Mouse (Mus musculus) right cerebral cortex, postnatal 14 days (tissue): ENCODE results near the gene Tmod1.
A peak's percentile ranks its signal among the peaks of the same experiment; 100 is the strongest.

ENCODE experiments used
- DNase-seq: peaks from one replicate; pipeline ENCODE4 v3.0.0; 2022

The Tmod1 gene

DNA sequence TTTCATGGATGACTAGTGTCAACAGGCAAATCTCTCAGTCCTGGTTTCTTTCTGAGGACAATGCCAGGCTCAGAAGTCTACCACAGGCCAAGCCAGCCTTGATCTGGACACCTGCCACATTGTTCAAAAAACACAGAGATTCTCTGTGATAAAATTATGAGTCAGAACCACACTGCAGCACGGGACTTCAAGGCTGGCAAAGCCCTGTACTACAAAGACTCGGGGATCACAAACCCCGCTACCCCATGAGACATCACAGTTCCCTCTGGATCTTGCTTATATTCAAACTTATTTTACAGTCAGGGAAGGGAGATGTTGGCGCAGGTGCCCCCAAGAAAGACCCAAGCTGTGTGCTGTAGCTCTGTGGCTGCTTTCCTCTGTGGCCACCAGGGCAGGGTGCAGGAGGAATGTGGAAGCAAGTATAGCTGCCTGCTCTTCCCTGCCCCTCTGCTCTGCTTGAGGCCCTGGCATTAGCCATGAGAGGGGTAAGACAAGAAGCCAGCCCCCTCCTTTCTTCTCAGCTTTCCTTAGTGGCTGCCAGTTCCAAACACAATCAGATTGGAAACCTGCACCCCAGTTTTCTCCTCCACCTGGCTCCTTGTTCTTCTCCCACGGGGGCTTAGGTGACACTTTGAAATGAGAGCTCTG lies 53.8 kb downstream of the Tmod1 start:
- no peak for DNase-seq

DNA sequence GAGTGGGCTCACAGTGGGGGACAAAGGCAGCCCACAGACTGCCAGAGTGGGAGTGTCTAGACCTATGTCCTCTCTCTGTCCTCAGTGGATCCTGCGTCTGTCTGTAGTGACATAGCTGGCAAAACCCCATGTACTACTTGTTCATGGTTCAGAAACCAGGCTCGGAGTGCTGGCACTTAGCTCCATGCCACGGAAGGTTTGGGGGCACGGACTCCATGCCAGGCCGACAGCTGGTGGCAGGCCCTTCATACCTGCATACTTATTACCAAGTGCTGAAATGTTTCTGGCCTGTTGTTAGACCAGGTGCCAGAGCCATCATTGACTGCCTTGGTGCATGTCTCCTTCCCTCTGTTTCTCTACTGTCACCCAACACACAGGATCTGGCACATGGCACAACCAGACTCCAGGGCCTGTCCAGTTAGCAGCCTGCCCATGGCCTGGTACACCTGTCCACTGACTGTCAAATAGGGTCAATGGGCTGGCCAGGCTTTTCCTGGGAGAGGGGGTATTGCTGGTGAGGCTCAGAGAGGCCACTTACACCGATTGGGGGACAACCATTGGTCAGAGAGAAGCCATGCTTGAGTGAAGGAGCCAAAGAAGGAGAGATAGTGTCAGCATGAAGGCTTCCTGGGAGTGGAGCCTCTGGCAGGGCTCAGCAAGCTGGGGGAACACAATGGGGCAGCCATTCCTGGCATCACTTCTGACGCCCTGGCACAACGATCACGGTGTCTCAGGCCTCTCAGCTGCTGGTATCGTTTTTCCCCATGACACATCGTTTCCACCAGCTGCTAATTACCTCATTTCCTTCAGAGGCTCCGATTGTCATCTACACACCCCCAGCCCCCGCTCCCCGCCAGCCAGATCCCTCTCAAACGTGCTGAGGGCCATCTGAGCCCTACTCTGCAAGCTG lies 56.4 kb downstream of the Tmod1 start:
- no peak for DNase-seq

DNA sequence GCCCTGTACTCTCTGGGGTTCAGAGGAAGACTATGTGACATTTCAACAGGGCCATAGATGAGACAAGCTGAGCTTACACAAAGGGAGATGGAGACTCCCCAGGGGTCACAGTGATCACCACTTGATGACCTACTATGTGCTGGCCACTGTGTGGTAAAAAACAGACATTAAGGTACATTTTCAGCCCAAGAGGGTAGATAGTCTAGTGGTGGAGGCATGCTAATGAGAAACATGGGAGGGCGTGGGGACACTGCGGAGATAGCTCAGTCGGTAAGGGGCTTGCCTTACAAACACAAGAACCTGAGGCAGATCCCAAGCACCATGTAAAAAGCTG lies 57.1 kb downstream of the Tmod1 start:
- no peak for DNase-seq

DNA sequence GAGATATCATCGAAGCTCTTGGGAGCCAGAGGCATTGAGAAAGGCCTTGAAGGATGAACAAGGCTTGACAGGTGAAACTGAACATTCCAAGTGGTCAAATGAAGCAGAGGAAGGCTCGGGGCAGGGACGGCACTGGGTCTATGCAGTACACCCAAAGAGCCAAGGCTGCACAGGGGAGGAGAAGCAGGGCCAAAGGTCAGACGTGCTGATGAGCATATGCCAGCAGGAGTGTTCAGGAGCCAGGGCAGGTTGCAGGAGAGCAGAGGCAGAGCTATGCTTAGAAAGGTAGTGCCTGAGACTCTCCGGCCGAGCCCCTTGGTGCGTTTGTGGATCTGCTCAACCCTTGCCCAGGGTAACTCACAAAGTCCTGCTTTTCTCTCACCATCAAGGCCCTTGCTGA lies 57.8 kb downstream of the Tmod1 start:
- no peak for DNase-seq

DNA sequence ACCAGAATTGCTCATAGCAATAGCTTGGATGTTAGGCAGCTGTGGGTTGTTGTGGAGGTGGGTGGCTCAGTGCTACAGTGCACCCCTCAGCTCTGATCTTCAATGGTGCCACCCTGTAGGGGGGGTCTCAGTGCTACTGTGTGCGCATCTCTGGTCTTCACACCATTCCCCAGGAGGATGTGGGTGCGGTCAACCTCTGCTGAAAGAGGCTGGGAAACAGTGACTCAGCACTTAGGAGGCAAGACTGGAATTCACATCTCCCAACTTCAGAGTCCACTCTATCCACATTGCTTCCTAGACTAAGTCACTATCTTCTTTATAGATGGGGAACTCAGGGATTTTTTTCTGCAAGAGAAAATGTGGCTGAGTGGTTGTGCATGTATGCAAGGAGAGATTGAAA lies 58.9 kb downstream of the Tmod1 start:
- no peak for DNase-seq

DNA sequence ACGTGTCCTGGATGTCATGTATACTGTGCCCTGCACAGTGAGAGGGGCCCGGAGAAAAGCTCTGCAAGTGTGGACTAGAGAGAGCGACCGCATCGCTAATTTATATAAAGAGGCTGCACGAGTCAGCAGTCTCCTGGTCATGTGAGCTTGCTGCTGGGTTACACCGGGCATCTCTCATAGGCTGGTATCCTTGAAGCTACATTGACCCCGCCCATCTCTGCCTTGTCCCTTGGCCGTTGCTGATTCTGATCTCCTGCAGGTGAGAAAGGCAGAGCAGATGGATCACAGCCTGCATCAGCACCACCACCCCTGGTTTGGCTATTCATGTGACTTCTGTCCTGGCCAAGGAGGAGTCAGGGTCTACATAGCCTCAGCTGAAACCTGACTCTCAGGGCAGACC lies 60.4 kb downstream of the Tmod1 start:
- no peak for DNase-seq

DNA sequence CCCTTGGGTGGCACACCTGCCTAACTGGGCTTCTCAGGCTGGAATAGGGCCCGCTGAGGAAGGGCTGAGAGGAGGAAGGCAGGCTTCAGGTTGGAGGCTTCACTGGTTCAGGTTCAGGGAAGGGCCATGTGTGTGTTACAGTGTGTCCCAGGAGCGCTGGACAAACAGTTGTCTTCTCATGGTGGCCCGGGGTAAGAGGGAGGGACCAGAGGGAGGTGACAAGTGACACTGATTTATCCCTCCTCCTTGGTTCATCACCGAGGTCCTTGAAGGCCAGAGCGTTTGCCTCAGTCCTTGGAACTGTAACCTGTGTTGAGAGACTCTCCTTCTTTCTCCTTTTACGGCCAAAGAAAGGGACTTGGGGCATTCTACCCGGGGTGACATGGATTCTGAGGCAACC lies 61.8 kb downstream of the Tmod1 start:
- no peak for DNase-seq

DNA sequence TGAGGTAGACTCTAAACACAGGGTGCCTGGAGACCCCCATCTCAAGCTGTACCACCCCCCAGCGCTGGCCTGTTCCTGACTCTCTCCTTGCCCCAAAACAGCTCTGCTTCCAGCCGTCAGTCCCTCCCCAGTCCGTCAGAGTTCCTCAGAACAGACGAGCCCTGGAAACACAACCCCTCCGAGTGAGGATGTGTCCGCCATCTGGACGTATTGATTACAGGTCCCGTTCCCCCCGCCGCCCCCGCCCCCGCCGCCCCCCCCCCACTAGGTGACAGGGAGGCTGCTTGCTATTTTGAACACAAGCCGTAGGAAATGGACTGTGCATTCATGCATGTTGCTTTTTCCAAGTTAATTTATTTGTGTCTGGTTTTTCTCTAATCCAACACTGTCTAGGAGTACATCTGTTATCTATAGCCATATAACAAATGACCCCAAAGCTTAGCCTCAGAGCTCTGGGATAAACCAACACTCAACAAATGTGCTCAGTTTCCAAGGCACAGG lies 62.5 kb downstream of the Tmod1 start:
- no peak for DNase-seq

DNA sequence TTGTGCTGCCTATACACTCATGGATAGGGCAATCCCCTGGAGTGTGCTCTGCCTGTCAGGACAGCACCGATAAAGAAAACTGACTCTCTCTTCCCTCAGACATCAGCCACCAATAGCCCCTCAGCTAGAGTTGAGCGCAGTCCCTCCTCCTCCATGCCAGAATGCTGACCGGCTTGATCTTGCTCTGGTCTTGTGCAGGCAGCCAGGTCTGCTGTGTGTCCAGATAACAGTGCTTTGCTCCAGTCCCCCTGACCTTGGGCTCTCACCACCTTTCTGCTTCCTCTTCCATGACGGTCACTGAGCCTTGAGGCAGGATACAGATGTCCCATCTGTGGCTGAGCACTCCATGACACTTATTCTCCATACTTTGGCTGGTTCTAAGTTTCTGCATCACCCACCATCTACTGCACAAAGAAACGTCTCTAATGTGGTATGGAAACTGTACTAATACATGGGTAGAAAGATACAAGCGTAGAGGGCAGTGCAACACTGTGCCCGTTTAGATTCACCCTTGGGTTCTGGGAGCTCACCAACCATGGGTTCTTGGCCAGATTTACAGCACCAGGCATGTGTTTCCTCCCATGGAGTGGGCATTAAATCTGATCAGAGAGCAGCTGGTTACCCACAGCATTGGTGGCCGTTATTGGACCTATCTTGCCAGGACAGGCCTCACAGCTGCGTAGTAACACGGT lies 63.5 kb downstream of the Tmod1 start:
- DNase-seq, result no peak

DNA sequence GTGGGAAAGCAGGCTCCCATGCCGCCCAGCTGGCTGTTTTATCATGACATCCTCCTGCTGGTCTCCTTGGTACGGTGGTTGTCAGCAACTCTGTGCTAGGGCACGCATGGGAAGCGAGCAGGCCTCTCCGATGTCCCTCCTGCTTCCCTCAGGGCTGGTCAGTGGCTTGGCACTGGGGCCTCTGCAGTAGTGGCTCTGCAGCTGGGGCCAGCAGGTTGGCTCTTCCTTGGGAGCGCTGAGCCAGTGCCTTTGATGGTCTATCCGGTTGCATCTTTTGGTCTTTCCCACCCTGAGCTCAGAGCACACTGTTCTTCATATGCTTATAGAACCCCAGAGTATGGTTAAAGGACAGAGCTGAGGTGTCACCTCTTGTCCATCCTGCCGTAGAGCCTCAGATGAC lies 71.3 kb downstream of the Tmod1 start:
- DNase-seq, result no peak

DNA sequence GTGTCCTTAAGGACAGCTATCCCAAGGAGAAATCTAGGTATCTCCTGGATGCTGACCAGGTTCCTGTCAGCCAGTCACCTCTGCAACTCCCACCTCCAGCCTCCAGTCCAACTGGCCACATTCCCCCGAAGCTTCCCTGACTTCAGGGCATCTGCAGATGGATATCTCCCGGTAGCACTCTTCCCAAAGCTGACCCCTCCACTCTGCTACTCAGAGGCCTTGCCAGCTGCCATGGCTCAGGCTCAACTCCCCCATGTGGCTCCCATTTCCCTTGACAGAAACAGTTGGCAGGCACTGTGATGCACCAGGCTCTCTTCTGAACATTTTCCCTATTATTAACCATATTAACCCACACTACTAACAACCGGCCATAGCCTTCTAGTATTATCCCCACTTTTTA lies 72.6 kb downstream of the Tmod1 start:
- DNase-seq, result no peak

DNA sequence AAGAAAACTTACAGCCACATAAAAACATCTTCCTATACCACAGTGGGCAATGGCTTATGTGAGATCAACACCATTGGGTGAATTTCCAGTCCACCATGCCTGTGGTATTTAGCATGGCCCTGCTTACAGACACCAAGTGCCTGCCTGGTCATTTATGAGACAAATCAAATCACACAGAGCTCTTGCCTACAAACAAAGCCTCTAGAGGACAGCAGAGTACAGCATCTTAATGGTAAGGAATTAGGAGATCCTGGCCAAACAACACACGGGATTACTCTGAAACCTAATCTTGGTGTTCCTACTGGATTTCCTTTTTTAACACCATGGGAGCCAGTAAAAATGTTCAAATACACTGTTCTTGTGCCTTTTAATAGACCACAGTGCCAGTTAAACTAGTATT lies 76.6 kb downstream of the Tmod1 start:
- no peak for DNase-seq

DNA sequence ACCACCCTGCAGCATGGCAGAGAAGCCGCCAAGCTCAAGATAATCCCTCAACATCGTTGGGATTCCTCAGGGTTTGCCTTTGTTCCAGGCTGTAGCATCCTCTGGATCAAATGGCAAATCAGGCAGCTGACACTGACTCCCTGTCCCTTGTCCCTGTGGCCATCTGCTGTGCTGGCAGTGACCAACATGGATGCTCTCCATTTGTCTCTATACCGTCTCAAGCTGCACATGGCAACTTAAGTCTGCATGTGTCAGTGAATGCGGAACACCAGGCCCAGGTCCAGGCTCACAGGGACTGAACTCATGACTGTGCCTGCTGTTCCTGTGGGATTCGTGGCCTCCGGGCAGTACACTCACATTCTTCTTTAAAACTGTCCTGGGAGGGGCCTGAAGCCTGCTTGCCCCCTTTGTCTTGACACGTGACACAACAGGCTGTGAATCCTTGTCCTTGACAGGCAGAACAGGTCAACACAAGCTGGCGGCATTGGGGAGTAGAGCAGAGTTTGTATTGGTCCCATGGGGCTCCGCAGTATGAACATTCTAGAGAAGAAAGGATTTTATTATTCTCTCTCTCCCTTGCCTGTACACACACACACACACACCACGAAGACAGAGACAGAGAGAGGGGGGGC lies 77.9 kb downstream of the Tmod1 start:
- DNase-seq, result no peak

DNA sequence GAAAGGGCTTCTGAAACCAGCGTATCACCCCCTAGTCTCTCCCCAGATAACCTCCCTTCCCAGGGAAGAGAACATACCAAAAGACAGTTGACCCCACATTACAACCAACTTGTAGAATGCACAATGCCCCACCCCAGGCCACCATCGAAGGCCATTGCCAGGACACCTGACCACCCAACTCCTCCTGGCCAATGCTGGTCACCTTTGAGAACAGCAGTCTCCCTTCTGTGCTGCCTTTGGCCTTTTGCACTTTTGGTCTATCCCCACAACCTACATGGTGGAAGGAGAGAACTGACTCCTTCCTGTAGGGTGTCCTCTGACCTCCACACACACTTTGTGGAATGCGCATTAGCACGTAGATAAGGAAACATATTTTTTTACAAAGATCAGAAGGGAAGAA lies 78.8 kb downstream of the Tmod1 start:
- no peak for DNase-seq

DNA sequence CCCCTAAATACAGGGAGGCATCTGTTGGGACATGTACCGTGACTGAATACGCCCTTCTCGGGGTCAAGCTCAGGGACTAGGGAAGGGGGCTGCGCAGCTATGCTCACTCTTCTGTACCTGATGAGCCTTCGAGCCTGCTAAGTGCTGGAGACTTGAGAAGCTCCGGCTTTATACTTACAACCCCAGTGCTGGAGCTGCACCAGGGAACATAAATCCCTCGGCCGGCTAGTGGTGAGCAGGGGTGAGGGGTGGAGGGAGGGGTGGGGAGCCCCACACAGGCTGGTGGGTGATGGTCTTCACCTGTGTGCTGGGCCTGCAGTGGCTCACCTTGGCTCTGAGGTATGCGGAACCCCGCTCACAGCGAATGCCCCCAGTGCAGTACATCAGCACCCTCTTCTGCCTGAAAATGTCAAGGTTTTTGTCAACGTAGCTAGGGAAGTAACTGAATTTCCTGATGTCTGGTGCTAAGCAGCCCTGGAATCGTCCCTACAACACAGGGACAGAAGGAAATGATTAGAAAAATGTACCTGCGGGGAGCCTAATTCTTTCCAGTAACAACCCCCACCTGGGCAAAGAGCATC lies 80.9 kb downstream of the Tmod1 start:
- DNase-seq, result no peak

DNA sequence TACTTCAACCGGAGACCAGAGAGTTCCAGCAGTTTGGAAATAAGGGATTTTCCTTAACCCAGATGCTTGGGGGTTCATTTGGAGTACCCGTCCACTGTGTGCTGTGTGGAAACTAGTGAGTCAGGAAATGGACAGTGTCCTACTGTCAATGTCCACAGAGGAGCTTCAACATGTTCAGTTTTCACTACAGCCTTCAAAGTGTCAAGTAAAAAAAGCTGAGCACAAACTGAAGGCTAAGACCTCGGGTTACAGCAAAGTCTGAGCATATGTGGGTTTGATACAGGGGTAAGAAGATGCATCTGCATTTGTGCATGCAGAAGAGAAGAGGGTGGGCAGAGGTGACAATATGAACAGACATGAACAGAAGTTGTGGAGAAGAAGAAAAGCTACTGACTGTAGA lies 82.0 kb downstream of the Tmod1 start:
- DNase-seq, result no peak

DNA sequence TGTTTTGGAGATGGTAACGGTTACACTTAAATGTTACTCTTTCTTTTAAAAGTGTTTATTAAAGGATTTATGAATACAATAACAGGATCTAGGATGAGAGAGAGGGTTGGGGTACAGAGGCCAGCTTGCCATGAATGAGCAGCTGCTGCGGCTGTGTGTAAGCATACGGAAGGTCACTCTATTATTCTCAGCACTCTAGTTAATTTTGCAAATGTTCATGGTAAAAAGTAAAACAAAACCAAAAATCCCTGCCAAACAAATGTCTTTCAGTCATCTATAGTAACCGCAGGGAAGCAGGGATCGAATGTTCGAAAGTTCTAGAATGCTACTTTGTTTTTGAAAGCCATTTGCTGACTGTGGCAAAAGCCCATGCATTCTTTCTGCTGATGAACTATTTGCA lies 84.6 kb downstream of the Tmod1 start:
- no peak for DNase-seq

DNA sequence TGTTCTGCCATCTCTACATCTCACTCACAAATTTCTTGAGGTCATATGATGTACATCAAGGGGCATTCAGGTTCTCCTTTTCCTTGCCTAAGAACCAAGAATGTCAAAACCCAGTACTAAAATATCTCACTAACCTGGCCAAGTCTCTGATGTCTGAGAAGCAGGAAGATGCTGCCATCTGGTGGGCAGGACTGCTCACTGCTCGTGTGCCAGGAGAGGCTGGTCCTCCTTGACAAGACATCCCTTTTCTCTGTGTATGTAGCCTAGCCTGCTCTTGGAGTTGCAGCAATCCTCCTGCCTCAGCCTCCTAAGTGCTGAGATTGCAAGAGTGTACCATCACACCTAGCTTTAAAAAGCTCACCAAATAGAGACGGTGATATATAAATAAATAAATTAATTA lies 87.8 kb downstream of the Tmod1 start:
- peak; percentile 81 for DNase-seq

DNA sequence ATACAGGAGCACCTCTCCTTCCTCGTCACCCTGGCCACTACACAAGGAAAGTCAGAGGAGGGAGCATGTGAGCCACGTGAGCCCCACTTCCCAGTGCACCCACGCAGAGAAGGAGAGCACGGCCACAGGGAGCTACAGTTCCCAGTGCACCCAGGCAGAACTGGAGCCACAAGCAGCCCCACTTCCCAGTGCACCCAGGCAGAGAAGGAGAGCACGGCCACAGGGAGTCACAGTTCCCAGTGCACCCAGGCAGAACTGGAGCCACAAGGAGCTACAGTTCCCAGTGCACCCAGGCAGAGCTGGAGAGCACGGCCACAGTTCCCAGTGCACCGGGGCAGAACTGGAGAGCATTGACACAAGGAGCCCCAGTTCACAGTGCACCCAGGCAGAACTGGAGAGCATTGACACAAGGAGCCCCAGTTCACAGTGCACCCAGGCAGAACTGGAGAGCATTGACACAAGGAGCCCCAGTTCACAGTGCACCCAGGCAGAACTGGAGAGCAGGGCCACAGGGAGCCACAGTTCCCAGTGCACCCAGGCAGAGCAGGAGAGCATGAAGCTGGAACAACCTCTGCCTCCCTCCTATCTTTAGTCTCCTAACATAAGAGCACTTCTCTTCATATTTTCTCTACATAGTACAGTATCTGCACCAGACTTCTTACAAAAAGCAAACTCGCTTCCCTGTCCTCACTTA lies 90.7 kb downstream of the Tmod1 start:
- no peak for DNase-seq

DNA sequence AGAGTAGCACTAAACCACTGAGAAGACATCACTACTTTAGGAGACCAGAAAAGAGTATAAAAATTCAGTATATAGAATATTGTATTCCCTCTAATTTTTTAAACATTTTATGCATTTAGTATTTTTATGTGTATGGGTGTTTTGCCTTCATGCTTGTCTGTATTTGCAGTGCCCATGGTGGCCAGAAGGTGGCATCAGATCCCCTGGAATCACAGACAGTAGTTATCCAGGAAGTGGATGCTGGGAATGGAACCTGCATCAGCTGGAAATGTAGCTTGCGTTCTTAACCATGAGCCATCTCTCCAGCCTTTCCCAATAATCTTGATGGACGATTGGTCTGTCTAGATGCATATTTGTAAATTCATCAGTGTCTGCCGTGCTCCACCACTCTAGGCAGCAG lies 91.5 kb downstream of the Tmod1 start:
- peak; percentile 30 for DNase-seq

DNA sequence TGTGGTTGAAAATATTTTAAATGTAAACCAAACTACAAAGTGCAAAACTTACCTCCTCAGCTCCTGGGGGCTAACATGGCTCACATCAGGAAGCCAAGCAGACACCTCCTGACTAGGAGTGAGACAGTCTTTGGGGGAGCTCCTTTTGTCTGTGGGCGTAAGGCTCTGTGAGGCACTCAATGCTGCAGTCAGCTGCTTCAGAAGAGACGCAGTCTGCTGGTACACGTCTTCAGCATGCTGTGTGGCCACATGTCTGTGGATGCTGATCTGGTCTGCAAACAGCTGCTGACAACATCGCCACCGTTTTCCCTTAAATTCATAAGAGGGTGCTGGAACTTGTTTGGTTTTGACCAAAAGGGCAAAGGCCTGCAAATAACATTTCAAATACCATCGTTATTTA lies 93.1 kb downstream of the Tmod1 start:
- no peak for DNase-seq

DNA sequence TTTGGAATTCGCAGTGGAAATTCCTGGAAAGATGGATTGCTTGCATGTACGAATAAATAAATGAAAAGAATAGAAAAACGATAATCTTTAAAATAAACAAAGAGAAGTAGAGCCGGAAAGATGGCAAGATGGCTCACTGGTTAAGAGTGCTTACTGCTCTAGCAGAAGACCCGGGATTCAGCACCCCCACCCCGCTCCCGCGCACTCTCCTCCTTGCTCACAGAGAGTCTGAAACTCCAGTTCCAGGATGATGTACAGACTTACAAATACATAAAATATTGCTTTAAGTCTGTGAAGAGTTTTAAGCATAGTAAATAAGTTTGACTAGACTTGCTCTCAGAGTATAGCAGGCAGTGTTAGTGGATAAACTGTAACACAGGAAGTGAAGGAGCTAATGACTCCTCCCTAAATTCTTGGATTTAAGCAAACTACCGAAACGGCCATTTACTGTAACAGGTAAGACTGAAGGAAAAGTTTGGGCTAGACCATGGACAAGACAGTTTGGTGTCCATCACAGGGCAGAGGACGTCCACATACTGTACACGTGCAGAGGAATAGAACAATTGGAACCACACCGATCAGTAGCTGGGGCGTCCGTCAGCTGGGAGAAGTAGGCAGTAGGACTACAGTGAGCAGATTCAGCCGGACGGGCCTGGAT lies 99.0 kb downstream of the Tmod1 start:
- DNase-seq, result no peak
